Mouse (Mus musculus): ENCODE results near the gene Itpr3. TPM values are rescaled to one million over a fixed set of nuclear protein-coding genes. Genes with fewer than 3 reads are reported as not detected.

Itpr3 gene
- polyA plus RNA-seq, 1 experiment from 2014 or later: 1.2 TPM

GRCm38 (mm10) chr17:27106745-27107144 lies 49.6 kb downstream of the Itpr3 start:
- DNase-seq (ENCODE audit: low spot score): peak; percentile 48
- ATAC-seq (ENCODE audit: insufficient read depth, low FRiP score, low TSS enrichment): no peak
- H3K9ac ChIP-seq (ENCODE audit: low read length): no peak overlapping the region
- H3K4me3 ChIP-seq (ENCODE audit: low read depth, low read length): no peak overlapping the region
- no peak overlapping the region for H3K4me2 ChIP-seq (ENCODE audit: low read depth)
- no peak overlapping the region for H3K27ac ChIP-seq (ENCODE audit: low read depth, low read length)
- H3K36me3 ChIP-seq (ENCODE audit: control insufficient read depth, insufficient read depth, low read length): no peaks in the 10 kb centered on the region
- no peaks in the 10 kb centered on the region for H3K9me3 ChIP-seq (ENCODE audit: control insufficient read depth, low read length)
- H3K27me3 ChIP-seq (ENCODE audit: control insufficient read depth, insufficient read depth, low read length): no peaks in the 10 kb centered on the region
- 88% methylated on average over 9 of the region's 9 CpGs for WGBS
- no peaks in the 10 kb centered on the region for H3K4me1 ChIP-seq (ENCODE audit: control insufficient read depth, insufficient read depth, low read length)

- Histone ChIP-seq H3K27me3 (ENCODE audit: control insufficient read depth, insufficient read depth, low read length) (no peaks in the 10 kb centered on the region), H3K9me3 (ENCODE audit: control insufficient read depth, low read length) (no peaks in the 10 kb centered on the region), H3K27ac (ENCODE audit: low read depth, low read length) (no peak overlapping the region), H3K36me3 (ENCODE audit: control insufficient read depth, insufficient read depth, low read length) (no peaks in the 10 kb centered on the region), H3K4me1 (ENCODE audit: control insufficient read depth, insufficient read depth, low read length) (no peaks in the 10 kb centered on the region), H3K9ac (ENCODE audit: low read length) (no peak overlapping the region), H3K4me2 (ENCODE audit: low read depth) (no peak overlapping the region), H3K4me3 (ENCODE audit: low read depth, low read length) (no peak overlapping the region)
- WGBS: 72% methylated on average over 6 of the region's 6 CpGs
- DNase-seq (ENCODE audit: low spot score): no peak
- ATAC-seq (ENCODE audit: insufficient read depth, low FRiP score, low TSS enrichment): no peak
These were observed 50.8 kb downstream of the Itpr3 start for GRCm38 (mm10) chr17:27107936-27108335.

GRCm38 (mm10) chr17:27110072-27110471 lies 53.0 kb downstream of the Itpr3 start:
- Histone ChIP-seq H3K27ac (ENCODE audit: low read depth, low read length) (no peak overlapping the region), H3K9ac (ENCODE audit: low read length) (no peak overlapping the region), H3K36me3 (ENCODE audit: control insufficient read depth, insufficient read depth, low read length) (no peaks in the 10 kb centered on the region), H3K4me1 (ENCODE audit: control insufficient read depth, insufficient read depth, low read length) (no peaks in the 10 kb centered on the region), H3K4me3 (ENCODE audit: low read depth, low read length) (no peak overlapping the region), H3K27me3 (ENCODE audit: control insufficient read depth, insufficient read depth, low read length) (no peaks in the 10 kb centered on the region), H3K9me3 (ENCODE audit: control insufficient read depth, low read length) (no peaks in the 10 kb centered on the region), H3K4me2 (ENCODE audit: low read depth) (no peak overlapping the region)
- ATAC-seq (ENCODE audit: insufficient read depth, low FRiP score, low TSS enrichment): no peak
- 92% methylated on average over 7 of the region's 7 CpGs for WGBS
- no peak for DNase-seq (ENCODE audit: low spot score)

GRCm38 (mm10) chr17:27118676-27119539 lies 61.8 kb downstream of the Itpr3 start:
- no peak for DNase-seq (ENCODE audit: low spot score)
- H3K4me3 ChIP-seq (ENCODE audit: low read depth, low read length): no peak overlapping the region
- no peak overlapping the region for H3K9ac ChIP-seq (ENCODE audit: low read length)
- no peak for ATAC-seq (ENCODE audit: insufficient read depth, low FRiP score, low TSS enrichment)
- H3K36me3 ChIP-seq (ENCODE audit: control insufficient read depth, insufficient read depth, low read length): peaks cover 4% of the 10 kb centered on the region
- H3K27ac ChIP-seq (ENCODE audit: low read depth, low read length): no peak overlapping the region
- no peak overlapping the region for H3K4me2 ChIP-seq (ENCODE audit: low read depth)
- H3K9me3 ChIP-seq (ENCODE audit: control insufficient read depth, low read length): no peaks in the 10 kb centered on the region
- peaks cover 16% of the 10 kb centered on the region for H3K4me1 ChIP-seq (ENCODE audit: control insufficient read depth, insufficient read depth, low read length)
- H3K27me3 ChIP-seq (ENCODE audit: control insufficient read depth, insufficient read depth, low read length): no peaks in the 10 kb centered on the region
- 91% methylated on average over 25 of the region's 25 CpGs for WGBS

GRCm38 (mm10) chr17:27119540-27119895 lies 62.4 kb downstream of the Itpr3 start:
- Histone ChIP-seq H3K9me3 (ENCODE audit: control insufficient read depth, low read length) (no peaks in the 10 kb centered on the region), H3K27me3 (ENCODE audit: control insufficient read depth, insufficient read depth, low read length) (no peaks in the 10 kb centered on the region), H3K36me3 (ENCODE audit: control insufficient read depth, insufficient read depth, low read length) (peaks cover 4% of the 10 kb centered on the region), H3K4me2 (ENCODE audit: low read depth) (no peak overlapping the region), H3K4me1 (ENCODE audit: control insufficient read depth, insufficient read depth, low read length) (peaks cover 16% of the 10 kb centered on the region), H3K9ac (ENCODE audit: low read length) (no peak overlapping the region), H3K4me3 (ENCODE audit: low read depth, low read length) (no peak overlapping the region), H3K27ac (ENCODE audit: low read depth, low read length) (no peak overlapping the region)
- no peak for ATAC-seq (ENCODE audit: insufficient read depth, low FRiP score, low TSS enrichment)
- no peak for DNase-seq (ENCODE audit: low spot score)
- WGBS: 74% methylated on average over 4 of the region's 4 CpGs

- Histone ChIP-seq H3K36me3 (ENCODE audit: control insufficient read depth, insufficient read depth, low read length) (peaks cover 4% of the 10 kb centered on the region), H3K4me2 (ENCODE audit: low read depth) (no peak overlapping the region), H3K9me3 (ENCODE audit: control insufficient read depth, low read length) (no peaks in the 10 kb centered on the region), H3K4me3 (ENCODE audit: low read depth, low read length) (no peak overlapping the region), H3K4me1 (ENCODE audit: control insufficient read depth, insufficient read depth, low read length) (peaks cover 16% of the 10 kb centered on the region), H3K27ac (ENCODE audit: low read depth, low read length) (no peak overlapping the region), H3K27me3 (ENCODE audit: control insufficient read depth, insufficient read depth, low read length) (no peaks in the 10 kb centered on the region), H3K9ac (ENCODE audit: low read length) (no peak overlapping the region)
- 66% methylated on average over 8 of the region's 8 CpGs for WGBS
- ATAC-seq (ENCODE audit: insufficient read depth, low FRiP score, low TSS enrichment): no peak
- no peak for DNase-seq (ENCODE audit: low spot score)
These were observed 62.9 kb downstream of the Itpr3 start for GRCm38 (mm10) chr17:27119954-27120353.

GRCm38 (mm10) chr17:27120561-27121024 lies 63.5 kb downstream of the Itpr3 start:
- 15% methylated on average over 18 of the region's 18 CpGs for WGBS
- Histone ChIP-seq H3K9ac (ENCODE audit: low read length) (no peak overlapping the region), H3K4me1 (ENCODE audit: control insufficient read depth, insufficient read depth, low read length) (peaks cover 16% of the 10 kb centered on the region), H3K36me3 (ENCODE audit: control insufficient read depth, insufficient read depth, low read length) (peaks cover 4% of the 10 kb centered on the region), H3K27me3 (ENCODE audit: control insufficient read depth, insufficient read depth, low read length) (no peaks in the 10 kb centered on the region), H3K9me3 (ENCODE audit: control insufficient read depth, low read length) (no peaks in the 10 kb centered on the region), H3K4me3 (ENCODE audit: low read depth, low read length) (no peak overlapping the region), H3K4me2 (ENCODE audit: low read depth) (no peak overlapping the region), H3K27ac (ENCODE audit: low read depth, low read length) (no peak overlapping the region)
- ATAC-seq (ENCODE audit: insufficient read depth, low FRiP score, low TSS enrichment) (no peak), DNase-seq (ENCODE audit: low spot score) (peak; percentile 77)

GRCm38 (mm10) chr17:27121266-27121665 lies 64.2 kb downstream of the Itpr3 start:
- Histone ChIP-seq H3K9me3 (ENCODE audit: control insufficient read depth, low read length) (no peaks in the 10 kb centered on the region), H3K27me3 (ENCODE audit: control insufficient read depth, insufficient read depth, low read length) (no peaks in the 10 kb centered on the region), H3K4me2 (ENCODE audit: low read depth) (no peak overlapping the region), H3K4me3 (ENCODE audit: low read depth, low read length) (no peak overlapping the region), H3K9ac (ENCODE audit: low read length) (peak overlapping the region; percentile 26), H3K36me3 (ENCODE audit: control insufficient read depth, insufficient read depth, low read length) (peaks cover 4% of the 10 kb centered on the region), H3K4me1 (ENCODE audit: control insufficient read depth, insufficient read depth, low read length) (peaks cover 16% of the 10 kb centered on the region), H3K27ac (ENCODE audit: low read depth, low read length) (no peak overlapping the region)
- WGBS: 40% methylated on average over 14 of the region's 14 CpGs
- ATAC-seq (ENCODE audit: insufficient read depth, low FRiP score, low TSS enrichment) (no peak), DNase-seq (ENCODE audit: low spot score) (no peak)

- Histone ChIP-seq H3K9ac (ENCODE audit: low read length) (no peak overlapping the region), H3K27ac (ENCODE audit: low read depth, low read length) (no peak overlapping the region), H3K27me3 (ENCODE audit: control insufficient read depth, insufficient read depth, low read length) (no peaks in the 10 kb centered on the region), H3K36me3 (ENCODE audit: control insufficient read depth, insufficient read depth, low read length) (peaks cover 4% of the 10 kb centered on the region), H3K4me3 (ENCODE audit: low read depth, low read length) (no peak overlapping the region), H3K4me1 (ENCODE audit: control insufficient read depth, insufficient read depth, low read length) (peaks cover 16% of the 10 kb centered on the region), H3K4me2 (ENCODE audit: low read depth) (no peak overlapping the region), H3K9me3 (ENCODE audit: control insufficient read depth, low read length) (no peaks in the 10 kb centered on the region)
- ATAC-seq (ENCODE audit: insufficient read depth, low FRiP score, low TSS enrichment): no peak
- DNase-seq (ENCODE audit: low spot score): no peak
- WGBS: 69% methylated on average over 7 of the region's 7 CpGs
These were observed 64.7 kb downstream of the Itpr3 start for GRCm38 (mm10) chr17:27121781-27122180.

All from neural tube, embryonic 11.5 days (tissue).